Mouse (Mus musculus): Measurements from ENCODE around the gene Ism1.

GRCm38 (mm10) chr2:139712046-139712445 lies 34.1 kb downstream of the Ism1 start:
- TF ChIP-seq CTCF (IDR thresholded peaks at IDR 0.05; ENCODE audit: low read depth) (no peak), EP300 (IDR thresholded peaks at IDR 0.05; ENCODE audit: low read depth) (no peak)
